Mouse (Mus musculus) brain, embryonic 14.5 days (tissue): ENCODE measurements at regions not wholly inside any gene's neighbourhood (a gene's known extent, or its start where the extent isn't known, plus 50 kb on each side); places are given as distances from the start of the nearest gene placed in this dataset.

Experiments used
- CTCF ChIP-seq: fragments of 200-500 bp; IDR thresholded peaks from 2 replicates; pipeline ENCODE4 v1.5.1; 2012; ENCODE audit warnings: inconsistent platforms, mild to moderate bottlenecking, moderate library complexity, borderline replicate concordance; ENCODE audit not compliant: insufficient read depth, insufficient read length; ENCODE audit errors: extremely low read depth
- POLR2A ChIP-seq: fragments of 200-500 bp; IDR thresholded peaks from 2 replicates; pipeline ENCODE4 v1.6.1; 2012; ENCODE audit warnings: mild to moderate bottlenecking, inconsistent platforms, borderline replicate concordance; ENCODE audit not compliant: poor library complexity, insufficient read depth, insufficient read length, severe bottlenecking; ENCODE audit errors: extremely low read depth

GRCm38 (mm10) chr9:61322333-61322732 lies 49.8 kb upstream of the Tle3 start:
- TF ChIP-seq POLR2A (no peak), CTCF (no peak)
